Mouse (Mus musculus): Measurements from ENCODE around the gene Lyrm1.

DNA sequence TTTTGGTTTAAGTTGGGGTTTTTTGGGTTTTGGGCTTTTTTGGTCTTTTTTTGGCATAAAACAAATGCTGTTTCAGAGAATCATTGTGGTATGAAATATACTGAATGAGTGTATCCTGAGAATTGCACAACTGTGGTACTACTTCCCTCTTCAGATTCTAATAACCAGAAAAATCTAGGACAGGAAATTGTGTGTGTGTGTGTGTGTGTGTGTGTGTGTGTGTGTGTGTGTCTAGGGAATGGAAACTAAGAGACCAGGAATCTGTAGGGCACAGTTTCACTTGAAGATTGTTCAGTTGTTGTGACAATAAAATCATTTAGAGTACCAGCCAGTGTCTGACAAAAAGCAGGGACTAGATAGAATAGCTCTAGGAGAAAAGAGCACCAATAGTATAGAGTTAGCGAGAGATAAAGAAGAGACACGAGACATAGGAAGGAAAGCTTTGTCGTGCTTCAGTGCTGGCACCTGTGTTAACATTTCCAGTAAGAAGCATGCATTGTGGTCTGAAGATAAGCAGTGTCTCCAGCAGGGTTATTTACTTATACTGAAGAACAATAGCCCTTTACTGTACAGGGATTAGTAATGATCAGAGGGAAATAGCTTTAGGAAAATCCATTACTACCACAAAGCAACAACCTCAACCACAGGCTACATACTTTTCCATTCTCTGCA, 3.9 kb downstream of the Lyrm1 start:
- TF ChIP-seq CTCF (IDR thresholded peaks at IDR 0.05; ENCODE audit: low read depth) (no peak), EP300 (IDR thresholded peaks at IDR 0.05; ENCODE audit: low read depth) (no peak)
